Mouse (Mus musculus): Measurements from ENCODE around the gene Csrnp1. TPM values are rescaled to one million over a fixed set of nuclear protein-coding genes. Genes with fewer than 3 reads are reported as not detected.

Gene Csrnp1
- polyA plus RNA-seq, 1 experiment: 0.23 TPM

DNA sequence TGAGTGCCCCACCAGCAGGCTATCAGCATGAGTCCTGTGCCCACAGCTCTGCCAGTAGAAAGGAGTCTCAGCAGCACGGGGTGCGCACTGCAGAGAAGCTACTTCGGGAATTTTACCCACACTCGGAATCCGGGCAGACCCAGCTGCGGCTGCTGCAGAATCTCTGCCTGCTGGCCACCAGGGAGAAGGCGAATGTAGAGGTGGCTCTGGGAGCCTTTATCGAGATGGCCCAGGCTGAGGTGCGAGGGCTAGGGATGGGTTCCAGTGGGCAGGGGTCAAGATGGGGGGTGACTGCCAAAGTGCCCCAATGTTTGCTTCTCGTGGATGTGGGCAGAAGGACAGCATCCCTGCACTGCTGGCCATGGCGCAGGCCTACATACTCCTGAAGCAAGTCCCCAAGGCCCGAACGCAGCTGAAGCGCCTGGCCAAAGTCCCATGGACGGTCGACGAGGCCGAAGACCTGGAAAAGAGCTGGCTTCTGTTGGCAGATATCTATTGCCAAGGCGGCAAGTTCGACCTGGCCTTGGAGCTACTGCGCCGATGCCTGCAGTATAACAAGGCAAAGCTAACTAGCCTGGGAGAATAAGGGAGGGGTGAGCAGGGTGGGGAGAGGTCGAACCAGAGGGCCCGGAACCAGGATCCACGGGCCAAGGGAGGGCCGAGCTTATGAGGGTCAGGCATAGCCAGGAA lies 18.1 kb downstream of the Csrnp1 start:
- Histone ChIP-seq H3K9me3 (ENCODE audit: control insufficient read depth, low read length) (no peaks in the 10 kb centered on the region), H3K4me3 (replicated peaks) (no peak overlapping the region), H3K27me3 (ENCODE audit: control insufficient read depth) (no peaks in the 10 kb centered on the region), H3K4me1 (ENCODE audit: control insufficient read depth) (peaks cover 8% of the 10 kb centered on the region), H3K36me3 (ENCODE audit: control insufficient read depth) (no peaks in the 10 kb centered on the region)
- TF ChIP-seq GATA1 (IDR thresholded peaks at IDR 0.05; ENCODE audit: low read length) (no peak), TAL1 (IDR thresholded peaks at IDR 0.05; ENCODE audit: low read length) (no peak)

DNA sequence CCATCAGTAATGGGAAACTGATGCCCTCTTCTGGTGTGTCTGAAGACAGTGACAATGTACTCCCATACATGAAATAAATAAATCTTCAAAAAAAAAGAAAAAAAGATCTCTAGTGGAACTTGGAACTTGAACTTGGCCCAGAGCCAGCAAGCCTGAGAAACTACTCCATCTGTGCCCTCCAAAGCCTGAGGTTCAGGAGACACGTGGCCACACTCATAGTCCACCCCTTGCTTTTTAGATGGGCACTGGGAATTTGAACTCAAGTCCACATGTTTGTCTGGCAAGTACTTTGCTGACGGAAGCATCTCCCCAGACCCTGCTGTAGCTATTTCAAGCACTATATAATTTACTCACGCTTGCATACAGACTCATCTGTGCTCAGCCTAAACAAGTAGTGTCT lies 19.3 kb downstream of the Csrnp1 start:
- no peak for TF ChIP-seq GATA1 (IDR thresholded peaks at IDR 0.05; ENCODE audit: low read length)
- TF ChIP-seq TAL1 (IDR thresholded peaks at IDR 0.05; ENCODE audit: low read length): no peak
- Histone ChIP-seq H3K9me3 (ENCODE audit: control insufficient read depth, low read length) (no peaks in the 10 kb centered on the region), H3K36me3 (ENCODE audit: control insufficient read depth) (no peaks in the 10 kb centered on the region), H3K27me3 (ENCODE audit: control insufficient read depth) (no peaks in the 10 kb centered on the region), H3K4me1 (ENCODE audit: control insufficient read depth) (peaks cover 8% of the 10 kb centered on the region), H3K4me3 (replicated peaks) (no peak overlapping the region)

DNA sequence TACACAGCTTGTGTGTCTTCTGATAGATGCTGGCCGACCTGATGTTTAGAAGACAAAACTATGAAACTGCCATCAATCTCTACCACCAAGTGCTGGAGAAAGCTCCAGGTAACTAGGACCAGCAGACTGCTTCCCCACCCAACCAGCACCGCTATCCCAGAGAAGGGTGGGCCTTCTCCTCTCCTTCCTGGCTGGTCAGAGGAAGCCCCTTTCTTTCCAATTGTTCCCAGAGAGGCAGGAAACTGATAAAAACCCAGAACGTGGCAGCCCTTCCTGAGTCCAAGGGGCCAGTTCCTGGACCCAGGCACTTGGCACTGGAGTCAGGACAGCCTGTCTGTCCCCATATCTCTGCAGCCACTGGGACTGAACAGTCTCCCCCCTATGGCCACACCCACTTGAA lies 20.3 kb downstream of the Csrnp1 start:
- no peak overlapping the region for H3K4me3 ChIP-seq (replicated peaks)

DNA sequence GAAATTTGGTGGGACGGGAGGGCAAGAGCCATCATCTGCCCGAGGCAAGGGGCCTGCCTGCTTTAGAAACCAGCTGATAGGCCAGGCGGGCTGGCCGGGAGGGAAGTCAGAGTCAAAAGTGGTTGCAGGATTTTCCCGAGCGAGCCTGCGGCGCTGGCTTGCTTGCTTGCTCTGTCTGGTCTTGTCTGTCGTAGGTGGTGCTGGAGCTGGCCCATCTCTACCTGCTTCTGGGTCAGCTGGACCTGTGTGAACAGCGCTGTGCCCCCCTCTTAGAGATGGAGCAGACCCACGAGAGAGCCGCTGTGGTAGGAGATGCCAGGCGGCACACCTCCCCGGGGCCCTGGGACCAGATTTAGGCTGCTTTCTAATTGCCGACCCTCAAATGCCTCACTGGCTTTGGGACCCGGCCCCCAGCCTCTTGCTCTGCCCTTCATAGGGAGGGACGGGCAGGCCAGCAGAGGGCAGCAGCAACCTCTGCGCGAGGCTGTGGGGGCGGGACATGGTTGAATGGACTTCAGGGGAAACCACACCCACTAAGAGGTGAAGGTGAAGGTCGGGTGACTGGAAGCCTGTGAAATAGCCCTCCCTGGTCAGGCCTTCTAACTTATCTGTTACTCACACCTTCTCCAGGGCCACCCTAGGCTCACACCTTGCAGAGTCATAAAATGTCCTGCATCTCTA lies 21.3 kb downstream of the Csrnp1 start:
- Histone ChIP-seq H3K4me1 (ENCODE audit: control insufficient read depth) (peaks cover 8% of the 10 kb centered on the region), H3K27me3 (ENCODE audit: control insufficient read depth) (no peaks in the 10 kb centered on the region), H3K9me3 (ENCODE audit: control insufficient read depth, low read length) (no peaks in the 10 kb centered on the region), H3K36me3 (ENCODE audit: control insufficient read depth) (no peaks in the 10 kb centered on the region), H3K4me3 (replicated peaks) (no peak overlapping the region)
- TF ChIP-seq GATA1 (IDR thresholded peaks at IDR 0.05; ENCODE audit: low read length) (no peak), TAL1 (IDR thresholded peaks at IDR 0.05; ENCODE audit: low read length) (no peak)

More for the DNA sequence above, 20.3 kb downstream of the Csrnp1 start:
- Histone ChIP-seq H3K4me1 (ENCODE audit: control insufficient read depth) (peaks cover 8% of the 10 kb centered on the region), H3K27me3 (ENCODE audit: control insufficient read depth) (no peaks in the 10 kb centered on the region), H3K36me3 (ENCODE audit: control insufficient read depth) (no peaks in the 10 kb centered on the region), H3K9me3 (ENCODE audit: control insufficient read depth, low read length) (no peaks in the 10 kb centered on the region)
- TF ChIP-seq TAL1 (IDR thresholded peaks at IDR 0.05; ENCODE audit: low read length) (no peak), GATA1 (IDR thresholded peaks at IDR 0.05; ENCODE audit: low read length) (no peak)

DNA sequence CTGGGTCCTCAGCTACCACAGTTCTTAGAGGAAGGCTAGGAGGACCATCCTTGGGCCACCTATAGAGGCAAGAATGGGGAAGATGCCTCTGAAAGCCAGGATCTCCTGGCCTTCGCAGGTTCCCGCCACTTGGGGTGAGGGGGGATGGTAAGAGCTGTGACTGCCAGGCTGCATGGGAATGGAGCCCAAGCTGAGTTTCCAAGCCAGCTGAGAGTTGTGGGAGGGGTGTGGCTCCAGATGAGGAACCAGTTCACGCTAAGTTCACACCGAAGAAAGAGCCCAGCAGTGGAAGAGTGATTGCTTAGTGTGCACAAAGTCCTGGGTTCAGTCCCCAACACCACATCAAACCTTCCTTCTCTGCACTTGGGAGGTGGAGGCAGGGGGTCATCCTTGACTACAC lies 22.2 kb downstream of the Csrnp1 start:
- no peak overlapping the region for H3K4me3 ChIP-seq (replicated peaks)
- no peaks in the 10 kb centered on the region for H3K36me3 ChIP-seq (ENCODE audit: control insufficient read depth)
- H3K9me3 ChIP-seq (ENCODE audit: control insufficient read depth, low read length): no peaks in the 10 kb centered on the region
- H3K27me3 ChIP-seq (ENCODE audit: control insufficient read depth): no peaks in the 10 kb centered on the region
- no peak for TF ChIP-seq TAL1 (IDR thresholded peaks at IDR 0.05; ENCODE audit: low read length)
- no peak for TF ChIP-seq GATA1 (IDR thresholded peaks at IDR 0.05; ENCODE audit: low read length)
- peaks cover 8% of the 10 kb centered on the region for H3K4me1 ChIP-seq (ENCODE audit: control insufficient read depth)

DNA sequence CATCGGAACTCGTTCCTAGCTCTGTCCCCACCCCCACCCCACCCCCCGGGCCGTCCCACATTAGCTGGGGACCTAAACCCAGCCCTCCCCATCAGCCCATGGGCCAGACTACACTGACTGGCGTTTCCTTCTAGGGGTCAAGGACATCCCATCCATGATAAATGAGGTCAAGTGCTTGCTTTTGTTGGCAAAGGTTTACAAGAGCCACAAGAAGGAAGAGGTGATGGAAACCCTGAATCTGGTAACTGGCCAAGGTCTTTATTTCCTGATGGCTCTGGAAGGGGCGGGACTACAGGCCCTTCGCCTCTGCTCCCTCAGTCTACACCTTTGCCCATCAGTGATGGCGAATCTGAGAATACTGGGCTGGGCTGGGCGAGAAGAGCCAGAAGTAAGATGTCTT lies 25.6 kb downstream of the Csrnp1 start:
- Histone ChIP-seq H3K27me3 (ENCODE audit: control insufficient read depth) (no peaks in the 10 kb centered on the region), H3K4me1 (ENCODE audit: control insufficient read depth) (peaks cover 3% of the 10 kb centered on the region), H3K36me3 (ENCODE audit: control insufficient read depth) (no peaks in the 10 kb centered on the region), H3K9me3 (ENCODE audit: control insufficient read depth, low read length) (no peaks in the 10 kb centered on the region), H3K4me3 (replicated peaks) (no peak overlapping the region)
- TF ChIP-seq GATA1 (IDR thresholded peaks at IDR 0.05; ENCODE audit: low read length) (no peak), TAL1 (IDR thresholded peaks at IDR 0.05; ENCODE audit: low read length) (no peak)

DNA sequence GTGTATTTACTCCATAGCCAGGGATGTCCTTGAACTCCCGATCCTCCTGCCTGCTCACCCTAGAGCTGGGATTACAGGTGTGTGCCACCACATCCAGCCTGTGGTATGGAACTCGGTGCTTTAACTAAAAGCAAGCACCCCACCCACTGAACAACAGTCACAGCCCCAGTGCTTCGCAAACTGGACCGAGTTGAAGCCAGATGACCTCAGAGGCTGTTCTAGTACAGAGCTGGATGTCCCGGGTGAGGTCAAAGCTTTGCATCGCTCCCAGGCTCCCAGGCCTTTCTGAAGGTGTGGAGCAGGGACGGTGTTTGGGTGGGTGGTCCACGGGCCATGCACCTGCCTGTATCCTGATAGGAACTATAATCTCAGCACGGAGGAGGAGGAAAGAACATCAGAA lies 33.1 kb downstream of the Csrnp1 start:
- no peaks in the 10 kb centered on the region for H3K9me3 ChIP-seq (ENCODE audit: control insufficient read depth, low read length)
- no peaks in the 10 kb centered on the region for H3K36me3 ChIP-seq (ENCODE audit: control insufficient read depth)
- TF ChIP-seq GATA1 (IDR thresholded peaks at IDR 0.05; ENCODE audit: low read length): no peak
- TF ChIP-seq TAL1 (IDR thresholded peaks at IDR 0.05; ENCODE audit: low read length): no peak
- no peak overlapping the region for H3K4me3 ChIP-seq (replicated peaks)
- no peaks in the 10 kb centered on the region for H3K4me1 ChIP-seq (ENCODE audit: control insufficient read depth)
- no peaks in the 10 kb centered on the region for H3K27me3 ChIP-seq (ENCODE audit: control insufficient read depth)

DNA sequence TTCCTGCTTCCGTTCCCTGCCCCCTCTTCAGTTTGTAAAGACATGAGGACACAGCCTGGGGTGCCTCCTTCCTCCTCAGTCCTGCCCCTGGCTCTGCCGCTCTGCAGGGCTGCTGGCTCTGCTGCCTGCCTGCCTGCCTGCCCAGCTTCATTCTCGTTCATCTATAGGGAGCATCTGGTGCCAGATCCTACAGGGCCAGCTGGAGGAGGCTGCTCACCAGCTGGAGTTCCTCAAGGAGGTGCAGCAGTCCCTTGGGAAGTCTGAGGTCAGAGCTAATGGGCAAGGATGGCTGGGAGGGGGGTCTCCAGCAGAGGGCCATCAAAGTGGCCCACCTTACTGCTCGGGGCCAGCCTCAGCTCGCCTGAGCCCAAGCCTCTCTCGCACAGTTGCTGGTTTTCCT lies 34.0 kb downstream of the Csrnp1 start:
- Histone ChIP-seq H3K27me3 (ENCODE audit: control insufficient read depth) (no peaks in the 10 kb centered on the region), H3K4me3 (replicated peaks) (no peak overlapping the region), H3K36me3 (ENCODE audit: control insufficient read depth) (no peaks in the 10 kb centered on the region), H3K9me3 (ENCODE audit: control insufficient read depth, low read length) (no peaks in the 10 kb centered on the region), H3K4me1 (ENCODE audit: control insufficient read depth) (no peaks in the 10 kb centered on the region)
- TF ChIP-seq GATA1 (IDR thresholded peaks at IDR 0.05; ENCODE audit: low read length) (no peak), TAL1 (IDR thresholded peaks at IDR 0.05; ENCODE audit: low read length) (no peak)

DNA sequence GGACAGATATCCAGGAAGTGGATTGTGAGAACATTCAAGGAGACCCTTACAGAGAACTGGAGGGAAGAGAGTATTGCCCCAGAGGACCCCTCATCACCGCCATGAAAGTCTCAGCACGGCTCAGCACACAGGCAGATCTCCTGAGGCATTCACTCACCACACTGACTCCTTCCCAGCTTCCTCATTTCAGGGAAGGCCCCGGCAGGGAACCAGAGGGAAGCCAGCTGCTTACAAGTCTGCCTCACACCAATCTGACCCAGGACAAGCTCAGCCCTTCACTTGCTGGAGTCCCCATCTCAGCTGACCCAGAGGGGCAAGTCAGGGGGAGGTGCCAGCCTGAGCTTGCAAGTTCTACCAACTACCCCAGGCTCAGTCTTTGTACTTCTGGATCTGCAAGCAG lies 35.7 kb downstream of the Csrnp1 start:
- Histone ChIP-seq H3K9me3 (ENCODE audit: control insufficient read depth, low read length) (no peaks in the 10 kb centered on the region), H3K4me1 (ENCODE audit: control insufficient read depth) (no peaks in the 10 kb centered on the region), H3K4me3 (replicated peaks) (no peak overlapping the region), H3K27me3 (ENCODE audit: control insufficient read depth) (no peaks in the 10 kb centered on the region), H3K36me3 (ENCODE audit: control insufficient read depth) (no peaks in the 10 kb centered on the region)
- TF ChIP-seq TAL1 (IDR thresholded peaks at IDR 0.05; ENCODE audit: low read length): no peak
- no peak for TF ChIP-seq GATA1 (IDR thresholded peaks at IDR 0.05; ENCODE audit: low read length)

Measured in erythroblast, embryonic 14.5 days (primary cell).